Mouse (Mus musculus): ENCODE results near the gene Taar8b.

DNA sequence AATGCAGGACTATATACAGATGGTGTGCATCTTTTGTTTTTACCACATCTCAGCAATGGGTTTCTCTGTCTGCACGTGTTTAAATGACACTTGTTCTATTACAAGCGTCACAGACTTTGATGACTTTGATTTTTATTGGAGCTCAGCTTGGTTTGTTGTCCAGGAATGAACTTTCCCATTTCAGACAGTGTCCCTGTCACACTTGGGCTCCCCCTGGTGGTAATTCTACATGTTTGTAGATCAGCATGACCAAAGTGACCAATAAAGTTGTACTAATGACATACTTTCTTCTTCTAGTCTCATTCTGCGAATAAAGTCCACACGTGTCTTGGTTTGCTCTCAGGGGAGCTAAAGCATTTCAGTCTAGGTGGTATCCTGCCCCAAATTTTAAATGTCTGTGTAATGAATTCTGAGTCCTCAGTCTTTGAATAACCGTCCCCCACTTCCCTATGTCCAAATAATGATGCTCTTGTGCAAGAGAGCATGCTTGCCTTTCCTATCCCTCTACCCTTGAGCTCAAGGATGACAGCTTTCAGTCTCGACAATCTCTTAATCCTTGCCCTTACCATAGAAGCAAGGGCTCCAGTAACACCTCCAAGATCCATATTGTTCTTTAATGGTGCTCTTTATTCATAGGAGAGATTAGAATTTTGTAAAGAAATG, 19.2 kb upstream of the Taar8b start:
- peak; percentile 22 for TF ChIP-seq CTCF (IDR thresholded peaks at IDR 0.05; ENCODE audit: low read depth, low read length)
- no peak for TF ChIP-seq POLR2A (IDR thresholded peaks at IDR 0.05; ENCODE audit: extremely low read depth, insufficient read depth, low read length)
